Mouse (Mus musculus) G1E (cell line): Measurements from ENCODE around the gene Apoa2.

ENCODE experiments used
- CTCF ChIP-seq: IDR thresholded peaks from 2 replicates; pipeline ENCODE4 v1.5.1; 2012; ENCODE audit warnings: low read depth, low read length, inconsistent platforms, mixed read lengths
- GATA1 ChIP-seq: IDR thresholded peaks from 2 replicates; pipeline ENCODE4 v1.6.1; 2012; ENCODE audit warnings: borderline replicate concordance, low read length, inconsistent platforms, mixed read lengths
- POLR2AphosphoS5 ChIP-seq: IDR thresholded peaks from 2 replicates; pipeline ENCODE4 v1.6.1; 2012; ENCODE audit warnings: low read depth, low read length, inconsistent platforms; ENCODE audit not compliant: insufficient replicate concordance
- TAL1 ChIP-seq: conservative IDR thresholded peaks from 2 replicates; pipeline ENCODE4 v1.6.1; 2012; ENCODE audit warnings: low read depth, low read length, inconsistent platforms, mixed read lengths

DNA sequence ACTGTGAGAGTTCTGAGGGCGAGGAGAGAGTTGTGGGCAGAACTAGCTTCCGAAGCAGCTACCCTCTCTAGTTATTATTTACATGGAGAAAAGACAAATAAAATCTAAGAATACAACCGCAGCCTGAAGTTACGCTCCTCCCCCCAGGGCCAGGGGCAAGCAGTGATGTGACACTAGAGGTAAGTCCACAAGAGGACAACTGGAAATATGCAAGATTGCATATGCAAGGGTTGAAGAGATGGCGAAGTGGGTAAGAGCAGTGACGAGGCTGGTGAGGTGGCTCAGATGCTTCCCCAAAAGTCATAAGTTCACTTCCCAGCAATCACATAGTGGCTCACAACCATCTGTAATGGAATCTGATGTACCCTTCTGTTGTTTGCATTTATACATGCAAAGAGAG is 1.7 kb upstream of the Apoa2 start:
- no peak for TF ChIP-seq CTCF
- TF ChIP-seq POLR2AphosphoS5: no peak
- no peak for TF ChIP-seq GATA1
- no peak for TF ChIP-seq TAL1
